Mouse (Mus musculus): ENCODE results near the gene Cacna2d3. TPM values are rescaled to one million over a fixed set of nuclear protein-coding genes. Genes with fewer than 3 reads are reported as not detected.

Cacna2d3 gene
- total RNA-seq, 2 experiments from 2014 or later, result 0.62 to 1.7 TPM

DNA sequence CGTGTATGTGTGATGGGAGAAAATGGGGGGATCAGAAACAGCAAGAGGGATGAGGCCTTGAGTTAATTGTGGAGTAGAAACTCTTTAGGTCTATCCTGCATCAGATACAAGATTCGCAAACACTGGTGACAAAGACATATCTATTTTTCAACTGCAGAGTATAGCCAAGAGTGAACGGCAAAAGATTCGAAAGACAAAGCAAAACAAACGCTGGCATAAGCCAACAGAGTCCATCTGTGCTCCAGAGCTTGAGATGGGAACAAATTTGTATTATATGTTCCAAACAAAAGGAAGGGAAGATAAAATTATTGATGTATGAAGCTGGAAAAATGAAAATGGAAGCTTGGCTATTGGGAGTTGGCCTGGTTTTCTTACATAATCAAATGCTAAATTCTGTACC lies 802.8 kb downstream of the Cacna2d3 start:
- no peak for DNase-seq
- intact Hi-C loops (cut with DNase I; ENCODE audit: low total_unique reads), result no loop called here

DNA sequence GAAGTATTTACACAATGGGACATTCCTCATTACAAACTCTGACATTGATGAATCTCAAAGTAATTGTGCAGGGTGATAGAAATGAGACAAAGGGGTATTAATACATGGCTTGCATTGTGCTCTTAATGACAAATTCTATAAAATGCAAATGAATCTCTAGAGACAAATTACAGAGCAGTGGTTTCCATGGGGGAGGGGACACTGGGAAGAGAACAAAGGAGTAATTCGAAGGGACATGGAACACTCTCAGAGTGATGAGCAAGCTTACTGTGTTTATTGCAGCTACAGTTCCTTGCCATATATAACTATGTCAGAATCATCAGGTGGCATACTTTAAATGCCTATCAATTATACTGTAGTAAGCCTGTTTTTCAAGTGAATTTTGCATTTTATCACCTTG lies 806.7 kb downstream of the Cacna2d3 start:
- DNase-seq, result no peak
- intact Hi-C loops (cut with DNase I; ENCODE audit: low total_unique reads), result no loop called here

DNA sequence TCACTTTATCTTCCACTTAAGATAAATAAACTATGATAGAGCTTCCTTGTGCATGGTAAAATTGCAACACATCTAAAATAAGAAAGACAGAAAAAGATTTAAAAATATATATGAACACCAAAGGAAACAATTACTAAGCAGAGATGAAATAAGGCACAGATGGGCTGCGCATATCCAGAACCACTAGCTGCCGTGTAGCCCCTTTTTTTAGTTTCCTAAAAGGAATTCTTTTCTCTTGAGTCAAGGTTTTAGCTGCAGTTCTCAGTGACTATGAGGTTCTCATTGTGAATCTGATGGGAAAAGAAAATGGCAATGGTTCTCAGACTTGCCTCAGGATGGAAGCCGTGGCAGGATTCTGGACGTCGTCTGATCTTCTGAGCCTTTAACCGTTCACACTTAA lies 814.0 kb downstream of the Cacna2d3 start:
- intact Hi-C loops (cut with DNase I; ENCODE audit: low total_unique reads), result no loop called here
- DNase-seq, result no peak

DNA sequence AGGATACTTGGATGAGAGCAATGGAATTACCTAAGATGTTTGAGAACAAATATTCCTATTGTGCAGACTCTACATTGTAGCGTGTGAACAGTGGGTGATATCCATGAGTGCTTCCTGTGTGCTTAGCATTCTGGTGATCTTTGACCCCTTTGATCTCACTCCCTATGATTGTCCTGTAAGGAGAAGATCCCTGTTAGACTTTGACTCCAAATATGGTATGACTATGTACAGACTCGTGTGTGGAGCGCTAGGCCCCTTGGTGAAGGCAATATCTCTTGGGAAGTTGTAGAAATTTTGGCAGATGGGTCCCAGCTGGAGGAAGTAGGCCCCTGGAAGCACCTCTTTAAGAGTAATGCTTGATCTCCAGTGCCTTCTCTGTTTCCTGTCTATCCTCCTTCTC lies 829.1 kb downstream of the Cacna2d3 start:
- DNase-seq, result no peak
- intact Hi-C loops (cut with DNase I; ENCODE audit: low total_unique reads), result no loop called here

DNA sequence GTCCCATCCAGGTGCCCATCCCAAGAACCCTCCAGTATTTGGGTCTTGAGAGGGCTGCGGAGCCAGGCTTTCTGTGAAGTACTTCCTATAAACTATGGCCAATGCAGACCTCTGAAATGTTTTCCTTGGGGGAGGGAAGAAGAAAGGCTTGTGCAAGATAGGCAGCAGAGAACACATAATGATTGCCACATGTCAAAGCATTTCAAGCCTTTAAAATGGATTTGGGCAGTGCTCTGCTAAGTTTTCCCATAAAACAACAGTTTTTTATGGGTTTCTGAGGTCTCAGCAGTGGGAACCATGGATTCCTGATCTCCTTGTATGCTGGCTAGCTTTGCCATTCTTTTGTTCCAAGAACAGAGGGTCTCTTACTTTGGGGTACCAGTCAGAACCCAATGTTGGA lies 834.3 kb downstream of the Cacna2d3 start:
- DNase-seq, result no peak
- intact Hi-C loops (cut with DNase I; ENCODE audit: low total_unique reads), result no loop called here

DNA sequence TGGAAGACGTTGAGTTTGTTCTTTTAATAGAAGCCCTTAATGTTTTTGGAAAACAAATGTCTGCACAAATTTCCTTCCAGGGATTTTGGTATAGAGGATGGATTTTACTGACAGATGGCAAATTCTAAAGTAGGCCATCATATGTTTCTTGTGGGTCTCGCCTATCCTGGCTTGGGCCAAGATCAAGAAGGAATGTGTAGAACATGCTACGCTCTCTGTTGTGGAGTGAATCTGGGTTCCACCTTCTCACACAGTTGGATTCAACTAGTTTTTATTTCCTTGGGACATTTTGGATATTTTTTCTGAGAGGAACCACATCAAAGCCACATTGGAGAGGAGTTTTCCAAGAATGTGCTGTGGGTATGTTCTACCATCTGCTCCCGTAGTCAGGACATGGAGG lies 835.0 kb downstream of the Cacna2d3 start:
- intact Hi-C loops (cut with DNase I; ENCODE audit: low total_unique reads), result no loop called here
- DNase-seq, result no peak

DNA sequence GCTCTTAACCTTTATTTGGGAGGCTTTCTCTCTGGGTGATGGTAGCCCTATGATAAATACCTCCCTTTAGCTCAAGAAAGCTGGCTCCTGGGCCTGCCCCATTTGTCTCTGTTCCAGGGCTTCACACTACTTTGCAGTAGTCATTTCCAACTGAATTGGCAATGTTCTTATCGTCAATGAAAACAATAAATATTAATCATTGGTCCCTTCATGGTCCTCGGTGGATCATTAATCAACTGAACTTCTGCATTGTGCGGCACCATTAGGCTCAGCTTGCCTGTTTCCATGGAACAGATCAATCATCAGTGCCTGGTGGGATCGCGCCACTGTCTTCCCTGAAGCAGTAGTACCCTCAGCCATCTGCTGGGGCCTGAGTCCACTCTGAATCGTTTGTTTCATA lies 850.7 kb downstream of the Cacna2d3 start:
- intact Hi-C loops (cut with DNase I; ENCODE audit: low total_unique reads), result no loop called here

DNA sequence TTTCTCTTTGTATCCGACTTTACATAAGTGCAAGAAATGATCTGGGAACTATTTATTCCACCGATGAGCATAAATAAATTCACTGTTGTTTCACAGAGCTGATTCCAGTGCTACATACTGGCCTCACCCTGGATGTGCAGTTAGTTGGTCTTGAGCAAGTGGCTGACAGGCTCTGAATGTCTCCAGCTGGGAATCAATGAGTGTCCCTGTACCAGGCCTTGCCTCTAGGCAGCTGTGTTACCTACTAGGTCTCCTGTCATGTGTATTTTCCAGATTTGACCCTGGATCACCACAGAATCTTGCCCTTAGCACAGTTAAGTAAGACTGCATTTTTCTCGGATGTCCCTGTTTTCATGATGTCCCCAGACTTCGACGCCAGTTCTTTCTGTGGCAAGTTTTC lies 851.3 kb downstream of the Cacna2d3 start:
- no peak for DNase-seq
- intact Hi-C loops (cut with DNase I; ENCODE audit: low total_unique reads), result no loop called here

More for the DNA sequence above, 850.7 kb downstream of the Cacna2d3 start:
- no peak for DNase-seq

DNA sequence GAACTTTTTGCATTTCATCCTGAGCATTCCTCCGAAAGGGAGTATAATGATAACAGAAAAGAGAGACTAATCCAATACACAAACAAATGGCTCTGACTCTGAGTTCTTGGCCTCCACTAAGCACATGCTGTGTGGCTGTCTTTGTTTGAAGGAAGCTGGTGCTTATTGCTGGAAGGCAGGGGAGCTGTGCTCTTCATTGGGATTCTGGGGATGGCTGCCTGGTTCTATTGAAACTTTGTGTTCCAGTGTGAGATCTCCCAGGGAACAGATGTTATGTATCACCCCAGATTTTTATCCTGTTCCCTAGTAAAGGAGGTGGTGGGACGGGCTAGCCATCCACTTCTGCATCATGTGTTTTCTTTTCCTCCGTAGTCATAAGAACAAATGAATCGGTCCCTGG lies 856.7 kb downstream of the Cacna2d3 start:
- no peak for DNase-seq
- intact Hi-C loops (cut with DNase I; ENCODE audit: low total_unique reads), result no loop called here

DNA sequence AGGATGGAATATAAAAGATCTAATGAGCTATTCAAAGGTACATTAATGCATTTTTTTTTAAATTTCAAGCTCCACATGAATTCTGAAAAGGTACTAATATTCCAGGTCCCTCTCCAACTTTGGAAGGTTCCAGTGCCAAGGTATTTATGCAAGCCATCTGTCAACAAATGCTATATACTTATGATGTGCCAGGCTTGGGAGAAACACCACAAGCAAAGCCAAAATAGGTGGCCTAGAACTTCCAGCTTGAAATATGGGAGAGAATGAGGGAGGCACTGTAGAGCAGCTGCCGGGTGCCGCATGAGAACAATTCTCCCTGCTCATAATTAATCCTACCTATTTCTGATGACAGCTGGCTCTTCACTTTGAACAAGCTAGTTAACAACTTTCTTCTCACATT lies 860.5 kb downstream of the Cacna2d3 start:
- intact Hi-C loops (cut with DNase I; ENCODE audit: low total_unique reads), result no loop called here
- no peak for DNase-seq

Other genes starting within 250 kb of the Cacna2d3 start
- 10 to 100 TPM; 55.1 to 60.3 TPM for gene Selenok, start 246.4 kb upstream of the Cacna2d3 start, total RNA-seq (2021)